Mouse (Mus musculus) cerebellum, adult 11-12 months (tissue): ENCODE data around the gene Sema3a.
"Not testable (repeated sequence)": the region's sequence is repeated elsewhere in the genome, so short reads cannot be mapped to it uniquely, and the experiment has no call there.

Experiments used
- DNase-seq: peaks from one replicate; pipeline ENCODE4 v3.0.0; 2022

Gene Sema3a

DNA sequence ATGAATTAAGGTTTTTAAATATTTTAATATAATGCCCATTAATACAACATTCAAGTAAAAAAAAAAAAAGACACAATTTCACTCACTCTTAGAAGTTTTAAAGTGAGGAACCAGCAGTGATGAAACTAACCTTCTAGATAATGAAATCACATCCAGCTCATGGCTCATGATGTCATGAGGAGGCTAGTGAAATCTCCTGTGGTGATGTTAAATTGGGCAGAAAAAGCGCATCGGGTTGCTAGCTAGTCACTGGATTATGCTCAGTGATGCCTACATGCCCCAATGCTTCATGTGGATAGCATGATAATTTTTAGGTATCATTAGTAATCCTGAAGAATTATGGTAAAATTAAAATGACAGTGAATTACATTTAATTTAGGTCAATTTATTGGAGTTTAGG, 453.9 kb downstream of the Sema3a start:
- DNase-seq, result no peak

- DNase-seq, result no peak
These were observed 460.5 kb downstream of the Sema3a start for GRCm38 (mm10) chr5:13585559-13586207.

GRCm38 (mm10) chr5:13594422-13594821, 469.2 kb downstream of the Sema3a start:
- no peak for DNase-seq

GRCm38 (mm10) chr5:13611631-13612030, 486.4 kb downstream of the Sema3a start:
- no peak for DNase-seq

- no peak for DNase-seq
These were observed 486.9 kb downstream of the Sema3a start for GRCm38 (mm10) chr5:13612088-13612487.

DNA sequence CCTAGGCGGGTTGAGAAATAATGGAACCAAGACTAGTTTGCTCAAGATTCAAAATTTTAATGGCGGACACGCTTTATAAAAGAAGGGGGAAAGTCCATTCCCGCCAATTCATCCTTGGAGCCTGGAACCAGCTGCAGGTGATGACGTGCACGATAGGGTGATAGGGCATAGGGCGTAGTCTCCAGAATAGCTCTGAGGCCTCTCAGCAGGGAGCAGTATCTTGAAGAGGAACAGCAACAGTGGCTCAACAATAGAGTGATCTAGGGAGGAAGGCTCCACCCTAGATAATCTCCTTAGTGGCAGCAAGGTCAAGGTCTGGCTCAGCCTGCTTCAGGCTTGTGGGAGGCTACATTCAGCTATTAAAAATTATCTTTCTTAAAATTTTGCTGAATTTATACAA, 489.4 kb downstream of the Sema3a start:
- not testable (repeated sequence) for DNase-seq

GRCm38 (mm10) chr5:13615907-13616306, 490.7 kb downstream of the Sema3a start:
- DNase-seq, result no peak

DNA sequence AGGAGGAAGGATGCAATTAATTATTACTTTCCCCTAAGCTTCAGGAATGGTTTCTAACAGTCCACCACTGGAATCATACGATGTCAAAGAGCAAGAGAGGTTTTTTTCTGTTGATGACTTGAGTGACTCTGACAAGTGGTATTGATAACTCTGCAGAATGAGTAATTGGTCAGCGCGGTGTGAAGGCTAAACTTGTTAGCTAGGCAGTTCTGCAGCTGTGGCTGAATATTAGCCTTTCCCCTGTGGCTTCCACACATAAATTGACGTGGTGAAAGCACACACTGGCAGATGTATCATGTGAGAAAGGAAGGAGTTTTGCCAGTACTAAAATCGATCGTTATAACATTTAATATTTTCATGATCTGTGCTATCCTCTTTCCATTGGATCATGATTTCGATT, 497.4 kb downstream of the Sema3a start:
- DNase-seq, result no peak

DNA sequence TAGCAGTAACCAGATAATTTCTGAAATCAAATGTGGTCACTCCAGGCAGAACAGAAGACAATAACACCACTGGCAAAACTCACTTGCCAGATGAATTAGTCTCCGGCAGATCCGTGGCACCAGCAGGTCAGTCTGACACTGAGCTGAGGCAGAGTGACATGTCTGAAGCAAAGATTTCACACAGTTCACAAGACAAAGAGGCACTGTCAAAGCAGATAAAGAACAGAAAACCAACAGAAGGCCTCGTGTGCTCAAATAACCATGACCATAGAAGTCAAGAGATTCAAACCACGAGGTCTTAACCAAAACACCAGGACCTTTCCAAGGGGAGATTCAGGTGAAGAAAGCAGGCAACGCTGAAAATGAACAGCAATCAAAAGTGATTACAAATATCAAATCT, 499.5 kb downstream of the Sema3a start:
- no peak for DNase-seq

DNA sequence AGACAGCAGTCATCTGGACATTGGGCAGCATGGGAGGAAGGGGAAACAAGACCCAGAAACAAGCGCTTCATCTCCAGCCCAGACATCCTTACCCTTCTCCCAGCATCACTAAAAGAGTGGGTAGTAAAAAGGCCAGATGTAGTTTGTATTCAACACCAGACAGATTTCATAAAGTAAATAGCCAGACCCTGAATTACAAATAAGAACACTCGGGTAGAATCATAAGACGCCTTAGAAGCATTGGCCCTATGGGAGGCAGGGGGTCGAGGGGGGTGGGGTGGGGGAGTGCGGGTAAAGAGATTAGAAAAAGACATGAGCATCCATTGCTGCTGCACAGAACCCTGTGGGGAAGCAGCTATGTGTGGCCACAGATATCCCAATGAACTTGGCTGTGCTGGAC, 500.9 kb downstream of the Sema3a start:
- DNase-seq, result no peak

- DNase-seq, result peak; percentile 47
These were observed 503.5 kb downstream of the Sema3a start for GRCm38 (mm10) chr5:13628606-13629311.

GRCm38 (mm10) chr5:13629916-13630315, 504.7 kb downstream of the Sema3a start:
- DNase-seq, result no peak

DNA sequence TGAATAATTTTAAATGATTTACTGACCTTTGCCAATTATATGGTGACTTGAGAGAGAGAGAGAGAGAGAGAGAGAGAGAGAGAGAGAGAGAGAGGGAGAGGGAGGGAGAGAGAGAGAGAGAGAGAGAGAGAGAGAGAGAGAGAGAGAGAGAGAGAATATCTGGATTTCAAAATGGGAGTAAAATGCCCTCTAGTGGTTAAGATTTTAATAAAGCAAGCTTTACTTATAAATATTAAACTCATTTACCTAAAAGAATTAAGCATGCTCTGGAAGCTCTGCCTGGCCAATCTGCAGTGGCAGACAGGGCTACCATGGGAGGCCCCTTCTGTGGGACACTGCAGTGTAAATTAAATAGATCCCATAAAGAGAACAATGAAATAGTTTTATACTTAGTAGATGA, 505.5 kb downstream of the Sema3a start:
- no peak for DNase-seq

GRCm38 (mm10) chr5:13636237-13636636, 511.0 kb downstream of the Sema3a start:
- no peak for DNase-seq
